Mouse (Mus musculus) ES-Bruce4 (cell line): Measurements from ENCODE around the gene Trabd. TPM values are rescaled to one million over a fixed set of nuclear protein-coding genes. Genes with fewer than 3 reads are reported as not detected.

Experiments used
- H3K27ac ChIP-seq: 2 replicates; pipeline ENCODE4 v1.5.1; 2012; ENCODE audit warnings: low read length, inconsistent platforms; ENCODE audit not compliant: insufficient read depth
- H3K27me3 ChIP-seq: 2 replicates; pipeline ENCODE4 v1.6.1; 2012; ENCODE audit warnings: mild to moderate bottlenecking, low read length, inconsistent platforms; ENCODE audit not compliant: control insufficient read depth, poor library complexity, insufficient read depth, severe bottlenecking
- H3K36me3 ChIP-seq: 2 replicates; pipeline ENCODE4 v1.6.1; 2012; ENCODE audit warnings: inconsistent platforms, mild to moderate bottlenecking, low read length, moderate library complexity; ENCODE audit not compliant: control insufficient read depth, poor library complexity, insufficient read depth, severe bottlenecking
- H3K4me1 ChIP-seq: one replicate; pipeline ENCODE4 v1.8.1; 2011; ENCODE audit warnings: low read length; ENCODE audit not compliant: control insufficient read depth, insufficient read depth
- H3K4me3 ChIP-seq: 2 replicates; pipeline ENCODE4 v1.5.1; 2011; ENCODE audit warnings: low read depth, mild to moderate bottlenecking, low read length
- H3K9ac ChIP-seq: 2 replicates; pipeline ENCODE4 v1.6.1; 2012; ENCODE audit warnings: low read depth, mild to moderate bottlenecking, inconsistent platforms; ENCODE audit not compliant: poor library complexity, severe bottlenecking
- H3K9me3 ChIP-seq: replicated peaks from 2 replicates; pipeline ENCODE4 v1.6.1; 2012; ENCODE audit warnings: mild to moderate bottlenecking, low read length, inconsistent platforms; ENCODE audit not compliant: control insufficient read depth, poor library complexity, insufficient read depth, severe bottlenecking
- CTCF ChIP-seq: IDR thresholded peaks from one replicate; pipeline ENCODE4 v1.8.1; 2011; ENCODE audit warnings: low read depth, low read length
- EP300 ChIP-seq: IDR thresholded peaks from 2 replicates; pipeline ENCODE4 v1.6.1; 2011; ENCODE audit warnings: low read depth, low read length; ENCODE audit not compliant: insufficient read depth
- POLR2A ChIP-seq: IDR thresholded peaks from one replicate; pipeline ENCODE4 v1.8.1; 2011; ENCODE audit warnings: low read length; ENCODE audit not compliant: insufficient read depth
- polyA plus RNA-seq: library from polyadenylated mRNA; stranded (reverse); fragments of >200 nt; gene quantifications from 2 replicates; pipeline ENCODE4 v1.2.4, GENCODE M21; 2011; ENCODE audit warnings: low read depth; ENCODE audit not compliant: missing spikeins, insufficient read depth, insufficient read length

The Trabd gene
- 19.7 and 21.6 TPM in 2 replicates for polyA plus RNA-seq

GRCm38 (mm10) chr15:89074613-89075477, at the start of gene Trabd:
Trabd (plus strand) TSS chr15:89075124.
- Histone ChIP-seq H3K9ac (peak within 1 kb of the TSS; percentile 97), H3K27ac (no peak within 1 kb of the TSS), H3K36me3 (no peaks in the 10 kb centered on the region), H3K4me1 (no peaks in the 10 kb centered on the region), H3K27me3 (no peaks in the 10 kb centered on the region), H3K9me3 (no peaks in the 10 kb centered on the region), H3K4me3 (peak within 1 kb of the TSS; percentile 86)
- TF ChIP-seq POLR2A: no peak
- no peak for TF ChIP-seq CTCF
- no peak for TF ChIP-seq EP300

- no peaks in the 10 kb centered on the region for H3K27me3 ChIP-seq
- TF ChIP-seq CTCF (peak; percentile 37), POLR2A (no peak), EP300 (no peak)
Observed at GRCm38 (mm10) chr15:89044381-89044780, 30.5 kb upstream of the Trabd start.

GRCm38 (mm10) chr15:89046356-89046755, 28.6 kb upstream of the Trabd start:
- no peak overlapping the region for H3K27ac ChIP-seq
- H3K4me1 ChIP-seq: no peaks in the 10 kb centered on the region
- H3K9me3 ChIP-seq: no peaks in the 10 kb centered on the region; the same call in 1 of the 2 replicates
- H3K9ac ChIP-seq: no peak overlapping the region
- no peak for TF ChIP-seq CTCF
- TF ChIP-seq POLR2A: no peak
- TF ChIP-seq EP300: no peak
- no peaks in the 10 kb centered on the region for H3K27me3 ChIP-seq
- no peaks in the 10 kb centered on the region for H3K36me3 ChIP-seq
- H3K4me3 ChIP-seq: no peak overlapping the region

More at GRCm38 (mm10) chr15:89044381-89044780, 30.5 kb upstream of the Trabd start:
- H3K9me3 ChIP-seq: no peaks in the 10 kb centered on the region
- H3K4me1 ChIP-seq: no peaks in the 10 kb centered on the region
- H3K36me3 ChIP-seq: no peaks in the 10 kb centered on the region
- no peak overlapping the region for H3K4me3 ChIP-seq
- H3K9ac ChIP-seq: no peak overlapping the region
- H3K27ac ChIP-seq: no peak overlapping the region

DNA sequence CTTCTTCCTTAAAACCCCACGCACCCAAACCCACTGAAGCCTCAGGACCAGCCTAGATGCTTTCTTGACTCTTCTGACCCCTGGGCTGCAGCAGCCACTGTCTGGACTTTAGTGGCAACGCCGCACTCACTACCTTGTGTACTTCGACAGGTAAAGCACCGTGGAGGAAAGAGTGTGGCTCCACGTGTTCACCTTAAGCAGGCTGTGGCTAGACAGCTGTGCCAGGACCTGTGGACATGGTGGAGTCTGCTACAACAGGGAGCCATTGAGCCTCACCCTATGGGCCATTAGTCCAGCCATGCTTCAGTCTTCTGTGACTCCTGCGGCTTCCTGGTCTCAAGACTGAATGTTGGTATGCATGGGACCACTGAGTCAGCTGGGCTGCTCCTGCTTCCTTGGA, 20.3 kb upstream of the Trabd start:
- no peak overlapping the region for H3K4me3 ChIP-seq
- no peak for TF ChIP-seq CTCF
- TF ChIP-seq EP300: no peak
- TF ChIP-seq POLR2A: no peak
- H3K9ac ChIP-seq: no peak overlapping the region
- H3K27me3 ChIP-seq: peaks cover 2% of the 10 kb centered on the region; the same call in 1 of the 2 replicates
- H3K4me1 ChIP-seq: peaks cover 2% of the 10 kb centered on the region
- H3K27ac ChIP-seq: no peak overlapping the region
- no peaks in the 10 kb centered on the region for H3K36me3 ChIP-seq
- H3K9me3 ChIP-seq: no peaks in the 10 kb centered on the region; the same call in 1 of the 2 replicates

- peaks cover 2% of the 10 kb centered on the region; the same call in 1 of the 2 replicates for H3K27me3 ChIP-seq
- H3K9ac ChIP-seq: peak overlapping the region; percentile 62
- peaks cover 2% of the 10 kb centered on the region for H3K4me1 ChIP-seq
- H3K36me3 ChIP-seq: no peaks in the 10 kb centered on the region
- H3K9me3 ChIP-seq: no peaks in the 10 kb centered on the region
- H3K4me3 ChIP-seq: no peak overlapping the region; the same call in 1 of the 2 replicates
- no peak overlapping the region for H3K27ac ChIP-seq
- no peak for TF ChIP-seq POLR2A
Observed at GRCm38 (mm10) chr15:89058736-89059135, 16.2 kb upstream of the Trabd start.
